Mouse (Mus musculus) MEL (cell line): ENCODE data around the gene Casc3. TPM values are rescaled to one million over a fixed set of nuclear protein-coding genes. Genes with fewer than 3 reads are reported as not detected.

Experiments
- DNase-seq: peaks from one replicate; pipeline ENCODE4 v3.0.0; 2011; ENCODE audit warnings: low read depth, low spot score
- H3K27ac ChIP-seq: 2 replicates; pipeline ENCODE4 v1.5.1; 2012; ENCODE audit warnings: low read depth, mild to moderate bottlenecking, control low read depth, low read length, moderate library complexity; ENCODE audit not compliant: control insufficient read depth
- H3K27me3 ChIP-seq, 2 experiments: fragments of 150-350 bp in 1 of 2; sonication (generic) in 1 of 2; 2 replicates each; pipeline ENCODE4 v1.6.1; 2012; ENCODE audit warnings: low read length in 2 of 2, mild to moderate bottlenecking in 2 of 2, improper control_type of control experiment in 1 of 2, moderate library complexity in 1 of 2; ENCODE audit not compliant: insufficient read depth in 2 of 2, control insufficient read depth in 1 of 2
- H3K36me3 ChIP-seq, 2 experiments: 2 replicates each; pipeline ENCODE4 v1.6.1; 2012 to 2014; ENCODE audit warnings: low read length in 2 of 2, improper control_type of control experiment in 1 of 2, inconsistent platforms in 1 of 2, mild to moderate bottlenecking in 1 of 2; ENCODE audit not compliant: insufficient read depth in 2 of 2, control insufficient read depth in 1 of 2
- H3K4me1 ChIP-seq, 2 experiments: fragments of 150-350 bp in 1 of 2; sonication (generic) in 1 of 2; 2 replicates each; pipeline ENCODE4 v1.6.1; 2012; ENCODE audit warnings: low read length in 2 of 2, improper control_type of control experiment in 1 of 2, mild to moderate bottlenecking in 1 of 2; ENCODE audit not compliant: insufficient read depth in 2 of 2, control insufficient read depth in 1 of 2
- H3K4me3 ChIP-seq, 2 experiments: fragments of 150-350 bp in 1 of 2; sonication (generic) in 1 of 2; 2 replicates each; pipeline ENCODE4 v1.5.1; 2012; ENCODE audit warnings: low read depth in 2 of 2, low read length in 2 of 2, mild to moderate bottlenecking in 2 of 2, moderate library complexity in 2 of 2, control low read depth in 1 of 2, improper control_type of control experiment in 1 of 2; ENCODE audit not compliant: control insufficient read depth in 1 of 2, insufficient read depth in 1 of 2
- H3K79me2 ChIP-seq: 2 replicates; pipeline ENCODE4 v1.6.1; 2012; ENCODE audit warnings: mild to moderate bottlenecking, low read length, moderate library complexity; ENCODE audit not compliant: control insufficient read depth, poor library complexity, insufficient read depth
- H3K9ac ChIP-seq: 2 replicates; pipeline ENCODE4 v1.6.1; 2012; ENCODE audit warnings: low read depth, mild to moderate bottlenecking, control low read depth, low read length, moderate library complexity; ENCODE audit not compliant: control insufficient read depth, poor library complexity, severe bottlenecking
- H3K9me3 ChIP-seq: fragments of 150-350 bp; sonication (generic); replicated peaks from 2 replicates; pipeline ENCODE4 v1.6.1; 2012; ENCODE audit warnings: mild to moderate bottlenecking, low read length, improper control_type of control experiment, moderate library complexity; ENCODE audit not compliant: insufficient read depth
- BHLHE40 ChIP-seq: IDR thresholded peaks from 2 replicates; pipeline ENCODE4 v1.6.1; 2012; ENCODE audit warnings: low read depth, mild to moderate bottlenecking, inconsistent platforms, low read length, improper control_type of control experiment, borderline replicate concordance
- CHD1 ChIP-seq: IDR thresholded peaks from 2 replicates; pipeline ENCODE4 v1.6.1; 2012; ENCODE audit warnings: low read depth, mild to moderate bottlenecking, inconsistent platforms, low read length, improper control_type of control experiment
- CHD2 ChIP-seq: IDR thresholded peaks from 2 replicates; pipeline ENCODE4 v1.6.1; 2011; ENCODE audit warnings: low read length, improper control_type of control experiment
- E2F4 ChIP-seq: IDR thresholded peaks from 2 replicates; pipeline ENCODE4 v1.6.1; 2011; ENCODE audit warnings: low read depth, low read length, improper control_type of control experiment, borderline replicate concordance
- ELF1 ChIP-seq: IDR thresholded peaks from 2 replicates; pipeline ENCODE4 v1.6.1; 2014; ENCODE audit warnings: low read depth, mild to moderate bottlenecking, inconsistent platforms, low read length, improper control_type of control experiment, moderate library complexity
- EP300 ChIP-seq, 2 experiments: IDR thresholded peaks; 2 replicates each; pipeline ENCODE4 v1.6.1; 2011; ENCODE audit warnings: improper control_type of control experiment in 2 of 2, low read length in 2 of 2, low read depth in 1 of 2, mild to moderate bottlenecking in 1 of 2
- ETS1 ChIP-seq: IDR thresholded peaks from 2 replicates; pipeline ENCODE4 v1.6.1; 2012; ENCODE audit warnings: low read depth, mild to moderate bottlenecking, inconsistent platforms, low read length, improper control_type of control experiment, moderate library complexity
- GATA1 ChIP-seq: IDR thresholded peaks from 2 replicates; pipeline ENCODE4 v1.6.1; 2011; ENCODE audit warnings: low read depth, low read length, improper control_type of control experiment
- JUND ChIP-seq: IDR thresholded peaks from 2 replicates; pipeline ENCODE4 v1.6.1; 2011; ENCODE audit warnings: low read depth, mild to moderate bottlenecking, improper control_type of control experiment, low read length
- KAT2A ChIP-seq: conservative IDR thresholded peaks from 2 replicates; pipeline ENCODE4 v1.6.1; 2012; ENCODE audit warnings: low read depth, low read length, improper control_type of control experiment, inconsistent platforms
- MAFK ChIP-seq: IDR thresholded peaks from 2 replicates; pipeline ENCODE4 v1.6.1; 2011; ENCODE audit warnings: low read depth, mild to moderate bottlenecking, low read length, improper control_type of control experiment, borderline replicate concordance
- MAX ChIP-seq: IDR thresholded peaks from 2 replicates; pipeline ENCODE4 v1.6.1; 2011; ENCODE audit warnings: low read length, improper control_type of control experiment
- MAZ ChIP-seq: IDR thresholded peaks from 2 replicates; pipeline ENCODE4 v1.6.1; 2012; ENCODE audit warnings: low read depth, mild to moderate bottlenecking, inconsistent platforms, low read length, improper control_type of control experiment
- MEF2A ChIP-seq: IDR thresholded peaks from 2 replicates; pipeline ENCODE4 v1.6.1; 2014; ENCODE audit warnings: low read depth, mild to moderate bottlenecking, inconsistent platforms, low read length, improper control_type of control experiment; ENCODE audit not compliant: poor library complexity, insufficient replicate concordance, severe bottlenecking; ENCODE audit errors: extremely low read depth
- MXI1 ChIP-seq: IDR thresholded peaks from 2 replicates; pipeline ENCODE4 v1.6.1; 2011; ENCODE audit warnings: mild to moderate bottlenecking, low read depth, low read length, improper control_type of control experiment
- MYB ChIP-seq: IDR thresholded peaks from 2 replicates; pipeline ENCODE4 v1.6.1; 2011; ENCODE audit warnings: mild to moderate bottlenecking, low read depth, low read length, improper control_type of control experiment
- MYC ChIP-seq: IDR thresholded peaks from 2 replicates; pipeline ENCODE4 v1.6.1; 2011; ENCODE audit warnings: low read depth, mild to moderate bottlenecking, low read length, improper control_type of control experiment, moderate library complexity
- NELFE ChIP-seq: IDR thresholded peaks from 2 replicates; pipeline ENCODE4 v1.6.1; 2011; ENCODE audit warnings: low read depth, low read length, improper control_type of control experiment
- POLR2A ChIP-seq, 2 experiments: IDR thresholded peaks; 2 replicates each; pipeline ENCODE4 v1.6.1; 2011 to 2012; ENCODE audit warnings: low read length in 2 of 2, mild to moderate bottlenecking in 2 of 2, control low read depth in 1 of 2, improper control_type of control experiment in 1 of 2, low read depth in 1 of 2, moderate library complexity in 1 of 2; ENCODE audit not compliant: control insufficient read depth in 1 of 2, insufficient read depth in 1 of 2, poor library complexity in 1 of 2
- POLR2AphosphoS2 ChIP-seq: IDR thresholded peaks from 2 replicates; pipeline ENCODE4 v1.6.1; 2011; ENCODE audit warnings: low read length, improper control_type of control experiment
- POLR2AphosphoS5 ChIP-seq: IDR thresholded peaks from 2 replicates; pipeline ENCODE4 v1.6.1; 2012; ENCODE audit warnings: low read depth, borderline replicate concordance, mild to moderate bottlenecking, inconsistent platforms, low read length, moderate library complexity, mixed read lengths
- RAD21 ChIP-seq: IDR thresholded peaks from 2 replicates; pipeline ENCODE4 v1.6.1; 2011; ENCODE audit warnings: mild to moderate bottlenecking, low read depth, low read length, improper control_type of control experiment
- RCOR1 ChIP-seq: IDR thresholded peaks from 2 replicates; pipeline ENCODE4 v1.6.1; 2012; ENCODE audit warnings: low read depth, mild to moderate bottlenecking, inconsistent platforms, low read length, improper control_type of control experiment
- SIN3A ChIP-seq: IDR thresholded peaks from 2 replicates; pipeline ENCODE4 v1.6.1; 2012; ENCODE audit warnings: low read length, improper control_type of control experiment, inconsistent platforms
- SMC3 ChIP-seq: IDR thresholded peaks from 2 replicates; pipeline ENCODE4 v1.6.1; 2011; ENCODE audit warnings: low read depth, low read length, improper control_type of control experiment
- TAL1 ChIP-seq: IDR thresholded peaks from 2 replicates; pipeline ENCODE4 v1.6.1; 2012; ENCODE audit warnings: mild to moderate bottlenecking, inconsistent platforms, low read length, moderate library complexity, mixed read lengths
- TBP ChIP-seq: IDR thresholded peaks from 2 replicates; pipeline ENCODE4 v1.8.0; 2011; ENCODE audit warnings: low read depth, low read length, improper control_type of control experiment
- TCF12 ChIP-seq: IDR thresholded peaks from 2 replicates; pipeline ENCODE4 v1.6.1; 2014; ENCODE audit warnings: low read depth, mild to moderate bottlenecking, inconsistent platforms, low read length, improper control_type of control experiment, moderate library complexity
- UBTF ChIP-seq: IDR thresholded peaks from 2 replicates; pipeline ENCODE4 v1.6.1; 2012; ENCODE audit warnings: low read depth, mild to moderate bottlenecking, inconsistent platforms, low read length, improper control_type of control experiment, moderate library complexity, borderline replicate concordance; ENCODE audit not compliant: insufficient read depth
- USF2 ChIP-seq, 2 experiments: IDR thresholded peaks; 2 replicates each; pipeline ENCODE4 v1.6.1; 2011 to 2012; ENCODE audit warnings: improper control_type of control experiment in 2 of 2, low read length in 2 of 2, borderline replicate concordance in 1 of 2, inconsistent platforms in 1 of 2, low read depth in 1 of 2, mild to moderate bottlenecking in 1 of 2; ENCODE audit not compliant: insufficient read depth in 1 of 2
- ZC3H11A ChIP-seq: IDR thresholded peaks from 2 replicates; pipeline ENCODE4 v1.6.1; 2012; ENCODE audit warnings: low read depth, mild to moderate bottlenecking, inconsistent platforms, low read length, improper control_type of control experiment
- ZNF384 ChIP-seq: IDR thresholded peaks from 2 replicates; pipeline ENCODE4 v1.6.1; 2012; ENCODE audit warnings: low read depth, mild to moderate bottlenecking, inconsistent platforms, low read length, improper control_type of control experiment
- polyA plus RNA-seq, 2 experiments: library from polyadenylated mRNA; stranded (reverse) in 1 of 2; unstranded in 1 of 2; fragments of >175 nt in 1 of 2; fragments of >200 nt in 1 of 2; gene quantifications; 2 replicates each; pipeline versions ENCODE4 v1.2.1 to v1.2.4; 2012; ENCODE audit warnings: low replicate concordance in 2 of 2, low read depth in 1 of 2; ENCODE audit not compliant: insufficient read length in 2 of 2, insufficient read depth in 1 of 2, missing spikeins in 1 of 2
- total RNA-seq: library from RNA; depleted of rRNA; stranded (reverse); fragments of 300-350 nt; gene quantifications from 2 replicates; pipeline ENCODE4 v1.2.3, GENCODE M21; 2012

Gene Casc3
- total and polyA plus RNA-seq, 3 experiments = 18.2 to 61.0 (median 58.6) TPM

GRCm38 (mm10) chr11:98816706-98817239, 12.1 kb downstream of the Casc3 start (continued):
- no peak for TF ChIP-seq MEF2A
- no peak for TF ChIP-seq MYB
- TF ChIP-seq MXI1 = peak; percentile 47; the same call in 1 of the 2 replicates
- no peak for TF ChIP-seq MAX
- TF ChIP-seq CHD2 = no peak
- TF ChIP-seq JUND = no peak
- no peak for TF ChIP-seq POLR2AphosphoS2
- peak in 1 of 2 experiments; percentile 59; a peak in 2 of 4 replicates for TF ChIP-seq EP300 (IDR thresholded peaks at IDR 0.05; ENCODE audit: low read depth in 1 of 2, low read length in 2 of 2)
- TF ChIP-seq ZC3H11A = no peak
- no peak for TF ChIP-seq MAZ
- peak; percentile 62 for TF ChIP-seq SIN3A
- TF ChIP-seq POLR2AphosphoS5 = no peak
- no peak for TF ChIP-seq KAT2A
- TF ChIP-seq ETS1 = no peak; the same call in 1 of the 2 replicates
- TF ChIP-seq TBP = no peak

- Histone ChIP-seq H3K79me2 (peaks cover 38% of the 10 kb centered on the region), H3K36me3 (peaks cover 40 to 64% of the 10 kb centered on the region in 2 experiments), H3K27me3 (no peaks in the 10 kb centered on the region), H3K4me1 (peaks cover 5 to 10% of the 10 kb centered on the region in 2 experiments), H3K9ac (no peak overlapping the region), H3K9me3 (no peaks in the 10 kb centered on the region), H3K27ac (peak overlapping the region; percentile 16; the same call in 1 of the 2 replicates), H3K4me3 (no peak overlapping the region)
- DNase-seq = peak; percentile 76
- no peak for TF ChIP-seq NELFE
- TF ChIP-seq KAT2A = no peak
- peak; percentile 83 for TF ChIP-seq MXI1
- peak; percentile 47; the same call in 1 of the 2 replicates for TF ChIP-seq MAX
- TF ChIP-seq MYC = peak; percentile 36; the same call in 1 of the 2 replicates
- TF ChIP-seq POLR2A (IDR thresholded peaks at IDR 0.05; ENCODE audit: control insufficient read depth in 1 of 2, insufficient read depth in 1 of 2, low read depth in 1 of 2, low read length in 2 of 2, poor library complexity in 1 of 2) = no peak
- TF ChIP-seq POLR2AphosphoS2 = no peak
- no peak for TF ChIP-seq CHD1
- no peak for TF ChIP-seq UBTF
- TF ChIP-seq MEF2A = 0 out of 2 replicates have a peak, but pooled peaks have one; percentile 12
- TF ChIP-seq ETS1 = peak; percentile 52; the same call in 1 of the 2 replicates
- peak; percentile 72 to 84 for TF ChIP-seq EP300 (IDR thresholded peaks at IDR 0.05; ENCODE audit: low read depth in 1 of 2, low read length in 2 of 2)
- peak; percentile 69 for TF ChIP-seq RCOR1
- TF ChIP-seq RAD21 = no peak
- TF ChIP-seq E2F4 = no peak
- peak; percentile 73 for TF ChIP-seq GATA1
- TF ChIP-seq MAFK = peak; percentile 51; the same call in 1 of the 2 replicates
- no peak for TF ChIP-seq POLR2AphosphoS5
- TF ChIP-seq TBP = no peak
- TF ChIP-seq SIN3A = peak; percentile 76
- 0 out of 2 replicates have a peak, but pooled peaks have one; percentile 15 for TF ChIP-seq ZC3H11A
- TF ChIP-seq TCF12 = peak; percentile 78
- TF ChIP-seq SMC3 = 0 out of 2 replicates have a peak, but pooled peaks have one; percentile 5
- peak; percentile 27; the same call in 1 of the 2 replicates for TF ChIP-seq BHLHE40
- TF ChIP-seq TAL1 = peak; percentile 80
- TF ChIP-seq JUND = no peak
- TF ChIP-seq USF2 (IDR thresholded peaks at IDR 0.05; ENCODE audit: borderline replicate concordance in 1 of 2, insufficient read depth in 1 of 2, low read depth in 1 of 2, low read length in 2 of 2) = no peak
- TF ChIP-seq ELF1 = no peak
- TF ChIP-seq ZNF384 = no peak
Measured at GRCm38 (mm10) chr11:98820968-98821367, 16.3 kb downstream of the Casc3 start.
